Mouse (Mus musculus) erythroblast, embryonic 14.5 days (primary cell): Measurements from ENCODE around the gene Tmem88. TPM values are rescaled to one million over a fixed set of nuclear protein-coding genes. Genes with fewer than 3 reads are reported as not detected.

ENCODE experiments used
- H3K27me3 ChIP-seq: 2 replicates; pipeline ENCODE4 v1.6.1; 2012; ENCODE audit warnings: inconsistent platforms; ENCODE audit not compliant: control insufficient read depth
- H3K36me3 ChIP-seq: 2 replicates; pipeline ENCODE4 v1.6.1; 2012; ENCODE audit warnings: mild to moderate bottlenecking, inconsistent platforms; ENCODE audit not compliant: control insufficient read depth
- H3K4me1 ChIP-seq: 2 replicates; pipeline ENCODE4 v1.6.1; 2012; ENCODE audit warnings: inconsistent platforms; ENCODE audit not compliant: control insufficient read depth
- H3K4me3 ChIP-seq: replicated peaks from 2 replicates; pipeline ENCODE3; 2012; ENCODE audit warnings: moderate library complexity, mild to moderate bottlenecking, inconsistent platforms
- H3K9me3 ChIP-seq: 2 replicates; pipeline ENCODE4 v1.6.1; 2012; ENCODE audit warnings: low read length, inconsistent platforms, mixed read lengths; ENCODE audit not compliant: control insufficient read depth
- GATA1 ChIP-seq: IDR thresholded peaks from 2 replicates; pipeline ENCODE4 v1.6.1; 2012; ENCODE audit warnings: low read length, inconsistent platforms, mixed read lengths
- TAL1 ChIP-seq: IDR thresholded peaks from 3 replicates; pipeline ENCODE4 v1.6.1; 2012; ENCODE audit warnings: low read length, inconsistent platforms, mixed read lengths
- polyA plus RNA-seq: library from polyadenylated mRNA; stranded (reverse); fragments of >175 nt; gene quantifications from 2 replicates; pipeline ENCODE4 v1.2.3, GENCODE M21; 2012

The Tmem88 gene
- polyA plus RNA-seq, 1 experiment, result 0.08 TPM

DNA sequence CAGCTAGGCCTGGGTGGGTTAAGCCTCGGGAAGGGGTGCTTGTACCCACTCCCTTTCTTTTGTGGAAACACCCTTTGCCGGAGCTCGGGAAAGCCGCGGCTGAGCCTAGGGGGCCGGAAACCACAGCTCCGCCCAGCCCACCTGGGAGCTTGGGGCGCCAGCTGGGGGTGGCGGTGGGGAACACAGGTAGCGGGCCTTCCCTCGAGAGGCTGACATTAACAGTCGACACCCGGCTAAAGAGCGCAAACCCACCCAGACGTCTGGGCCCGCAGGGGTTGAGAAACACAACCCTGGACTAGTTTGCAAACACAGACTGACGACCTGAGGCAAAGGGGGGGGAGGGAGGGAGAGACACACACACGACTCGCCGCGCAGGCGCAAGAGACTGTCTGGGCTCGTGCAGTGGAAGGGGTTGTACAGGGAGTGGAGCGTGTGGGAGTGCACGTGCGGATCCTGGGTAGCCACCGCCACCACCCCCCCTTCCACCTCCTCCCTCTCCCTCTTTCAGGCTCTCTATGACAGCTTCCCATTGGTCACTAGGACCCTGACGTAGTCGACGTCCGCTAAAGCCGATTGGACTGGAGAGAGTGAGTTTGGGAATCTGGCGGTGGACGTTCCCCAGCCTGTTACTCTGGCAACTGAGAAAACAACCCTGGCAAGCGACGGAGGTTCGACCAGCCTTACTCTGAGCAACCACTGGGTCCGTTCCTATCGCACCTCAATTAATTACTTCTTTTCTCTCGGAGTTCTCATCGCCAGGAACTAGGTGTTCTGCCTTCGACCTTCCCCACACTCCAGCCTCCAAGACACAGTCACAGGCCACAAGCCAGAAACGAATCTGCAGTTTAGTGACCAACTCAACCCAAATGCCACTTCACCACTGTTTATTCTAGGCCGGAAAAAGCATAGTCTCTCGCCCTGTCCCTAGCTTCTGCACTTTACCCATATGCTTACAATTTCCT is 20.7 kb upstream of the Tmem88 start:
- TF ChIP-seq GATA1, result no peak
- TF ChIP-seq TAL1, result no peak
- Histone ChIP-seq H3K4me1 (peaks cover 65% of the 10 kb centered on the region), H3K27me3 (peaks cover 72% of the 10 kb centered on the region), H3K36me3 (no peaks in the 10 kb centered on the region), H3K9me3 (no peaks in the 10 kb centered on the region), H3K4me3 (peak overlapping the region; percentile 59)

DNA sequence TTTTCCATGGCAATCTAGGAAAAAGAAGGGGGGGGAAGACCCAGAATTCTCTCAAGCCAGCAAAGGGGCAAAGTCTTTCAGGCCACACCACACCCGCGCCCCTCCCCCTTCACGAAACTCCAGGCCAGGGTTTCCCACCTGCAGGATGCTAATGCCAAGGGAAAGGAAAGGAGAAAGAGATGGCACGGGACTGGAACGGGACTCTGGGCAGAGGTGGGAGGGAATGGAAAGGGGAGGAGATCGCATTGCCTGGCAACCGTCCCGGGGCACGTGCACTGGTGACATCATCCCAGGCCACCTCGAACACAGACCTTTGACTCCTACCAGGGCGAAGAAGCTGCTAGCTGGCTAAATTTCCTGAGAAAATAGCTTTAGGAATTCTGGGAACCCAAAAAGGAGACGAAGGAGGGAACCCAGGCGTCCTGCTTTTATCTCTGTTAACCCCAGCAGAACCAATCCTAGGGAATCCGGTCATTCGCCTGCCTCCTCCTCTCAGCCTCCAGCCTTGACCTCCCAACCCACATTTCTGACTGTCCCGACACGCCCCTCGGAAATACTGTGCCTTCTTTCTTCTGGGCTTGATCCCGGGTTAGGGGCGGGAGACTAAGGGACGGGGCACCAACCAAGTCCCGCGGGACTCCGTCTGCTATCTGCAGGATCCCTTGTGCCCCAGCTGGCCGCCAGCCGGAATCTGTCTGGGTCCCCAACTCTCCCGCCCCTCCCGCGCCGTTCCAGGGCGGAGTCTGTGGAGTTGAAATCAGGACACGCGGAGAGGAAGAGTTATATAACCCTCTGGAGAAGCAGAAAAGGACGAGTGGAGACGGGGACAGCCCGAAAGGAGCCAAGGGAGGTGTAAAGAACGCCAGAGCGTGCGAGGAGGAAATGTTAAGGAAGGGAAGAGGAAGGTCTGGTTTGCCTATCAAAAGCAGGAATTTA is 19.7 kb upstream of the Tmem88 start:
- Histone ChIP-seq H3K36me3 (no peaks in the 10 kb centered on the region; the same call in 1 of the 2 replicates), H3K27me3 (peaks cover 69% of the 10 kb centered on the region), H3K9me3 (no peaks in the 10 kb centered on the region), H3K4me1 (peaks cover 75% of the 10 kb centered on the region), H3K4me3 (peak overlapping the region; percentile 59)
- TF ChIP-seq TAL1 (no peak), GATA1 (no peak)

DNA sequence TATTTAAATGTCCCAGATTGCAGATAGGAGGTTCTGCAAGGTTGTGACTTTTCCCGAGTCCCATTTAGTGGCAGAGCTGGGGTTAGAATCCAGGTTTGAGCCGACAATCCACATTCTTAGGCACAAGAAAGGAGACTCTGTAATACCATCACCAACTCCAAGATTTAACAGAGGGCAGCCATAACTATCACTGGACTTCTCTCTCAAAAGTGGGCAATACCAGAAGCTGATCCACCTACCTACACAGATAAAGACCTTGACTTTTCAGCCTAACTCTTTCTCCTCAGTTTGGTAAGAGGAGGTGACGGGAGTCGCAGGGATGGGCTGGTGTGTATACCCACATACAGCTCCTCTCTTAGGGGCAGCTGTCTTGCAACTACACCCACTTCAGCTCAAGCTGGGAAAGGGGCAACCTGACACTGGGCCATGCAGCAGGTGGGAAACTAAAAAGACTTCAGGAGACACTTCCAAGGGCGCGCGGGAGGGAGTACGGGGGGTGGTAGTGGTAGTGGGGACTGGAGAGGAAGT is 19.0 kb upstream of the Tmem88 start:
- H3K4me1 ChIP-seq, result peaks cover 81% of the 10 kb centered on the region

DNA sequence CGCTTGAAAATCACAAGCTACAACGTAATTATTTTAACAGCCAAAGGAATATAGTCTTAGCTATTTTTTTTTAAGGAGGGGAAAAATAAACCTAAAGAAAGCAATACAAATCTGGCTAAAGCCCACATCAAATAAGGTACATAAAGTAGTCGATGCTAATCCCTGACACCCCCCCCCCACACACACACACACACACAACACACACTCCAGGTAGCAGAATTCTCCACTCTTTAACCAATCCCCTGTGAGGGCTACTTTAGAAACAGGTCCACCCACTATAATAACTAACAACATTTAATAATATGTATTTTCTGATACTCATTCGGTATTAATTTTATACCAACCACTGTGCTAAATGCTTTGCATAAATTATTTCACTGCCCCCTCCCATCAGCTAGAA is 18.5 kb upstream of the Tmem88 start:
- Histone ChIP-seq H3K27me3 (peaks cover 57% of the 10 kb centered on the region), H3K9me3 (no peaks in the 10 kb centered on the region), H3K4me1 (peaks cover 84% of the 10 kb centered on the region), H3K36me3 (no peaks in the 10 kb centered on the region; the same call in 1 of the 2 replicates), H3K4me3 (peak overlapping the region; percentile 24)
- TF ChIP-seq GATA1 (no peak), TAL1 (no peak)

More for the DNA sequence above, 19.0 kb upstream of the Tmem88 start:
- Histone ChIP-seq H3K36me3 (no peaks in the 10 kb centered on the region; the same call in 1 of the 2 replicates), H3K27me3 (peaks cover 62% of the 10 kb centered on the region), H3K4me3 (peak overlapping the region; percentile 7), H3K9me3 (no peaks in the 10 kb centered on the region)
- TF ChIP-seq GATA1, result no peak
- no peak for TF ChIP-seq TAL1

DNA sequence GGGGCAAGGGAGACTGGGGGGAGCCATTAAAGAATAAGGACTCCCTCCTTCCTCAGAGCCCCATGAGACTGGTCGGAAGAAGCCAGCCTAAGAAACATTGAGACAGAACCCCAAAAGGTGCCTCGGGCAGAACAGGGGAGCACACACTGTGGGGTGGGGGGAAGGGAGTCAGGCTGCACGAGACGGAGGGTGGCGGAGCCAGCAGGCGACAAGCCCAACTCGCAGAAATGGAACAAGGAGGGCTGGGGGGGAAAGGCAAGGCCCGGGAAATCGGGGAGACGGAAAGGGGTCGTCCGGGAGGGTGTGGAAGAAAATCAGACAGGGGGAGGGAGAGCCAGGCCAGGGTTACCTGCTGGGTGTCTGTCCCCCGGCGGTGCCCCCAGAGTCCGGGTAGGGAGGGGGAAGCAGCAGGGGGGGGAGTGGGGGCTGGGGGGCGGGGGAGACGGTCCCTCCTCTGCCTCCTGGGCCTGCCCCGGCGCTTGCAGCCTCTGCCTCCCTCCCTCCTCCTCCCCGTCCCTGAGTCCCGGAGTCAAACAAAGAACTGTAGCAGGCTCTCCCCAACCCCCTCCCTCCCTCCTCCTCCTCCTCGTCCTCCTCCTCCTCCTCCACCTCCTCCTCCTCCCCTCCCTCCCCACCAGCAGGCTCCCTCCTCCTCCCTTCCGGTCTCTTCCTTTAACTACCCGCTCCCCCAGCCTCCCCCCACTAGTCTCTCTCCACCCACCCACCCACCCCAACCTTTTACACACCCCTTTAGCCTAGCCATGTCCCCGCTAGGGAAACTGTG is 17.8 kb upstream of the Tmem88 start:
- no peak for TF ChIP-seq GATA1
- no peak for TF ChIP-seq TAL1
- Histone ChIP-seq H3K27me3 (peaks cover 51% of the 10 kb centered on the region), H3K36me3 (no peaks in the 10 kb centered on the region; the same call in 1 of the 2 replicates), H3K4me1 (peaks cover 84% of the 10 kb centered on the region), H3K9me3 (no peaks in the 10 kb centered on the region), H3K4me3 (peak overlapping the region; percentile 55)

DNA sequence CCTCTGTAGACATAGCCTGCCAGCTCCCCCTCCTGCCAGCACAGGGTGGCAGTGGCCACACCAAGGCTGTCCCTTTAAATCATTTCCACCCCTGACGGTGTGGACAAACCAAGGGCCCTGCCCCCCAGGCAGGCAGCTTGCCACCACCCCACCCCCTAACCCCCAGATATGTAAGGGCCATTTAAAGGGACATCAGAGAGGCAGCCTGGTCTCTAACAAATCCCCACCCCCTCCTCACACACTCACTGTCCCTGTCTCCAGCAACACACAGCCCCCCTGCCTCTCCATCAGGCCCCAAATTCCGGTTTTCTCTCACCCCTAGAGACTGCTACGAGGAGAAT is 17.3 kb upstream of the Tmem88 start:
- TF ChIP-seq TAL1 (no peak), GATA1 (no peak)
- Histone ChIP-seq H3K27me3 (peaks cover 45% of the 10 kb centered on the region), H3K4me3 (peak overlapping the region; percentile 55), H3K4me1 (peaks cover 84% of the 10 kb centered on the region), H3K36me3 (no peaks in the 10 kb centered on the region; the same call in 1 of the 2 replicates), H3K9me3 (no peaks in the 10 kb centered on the region)

DNA sequence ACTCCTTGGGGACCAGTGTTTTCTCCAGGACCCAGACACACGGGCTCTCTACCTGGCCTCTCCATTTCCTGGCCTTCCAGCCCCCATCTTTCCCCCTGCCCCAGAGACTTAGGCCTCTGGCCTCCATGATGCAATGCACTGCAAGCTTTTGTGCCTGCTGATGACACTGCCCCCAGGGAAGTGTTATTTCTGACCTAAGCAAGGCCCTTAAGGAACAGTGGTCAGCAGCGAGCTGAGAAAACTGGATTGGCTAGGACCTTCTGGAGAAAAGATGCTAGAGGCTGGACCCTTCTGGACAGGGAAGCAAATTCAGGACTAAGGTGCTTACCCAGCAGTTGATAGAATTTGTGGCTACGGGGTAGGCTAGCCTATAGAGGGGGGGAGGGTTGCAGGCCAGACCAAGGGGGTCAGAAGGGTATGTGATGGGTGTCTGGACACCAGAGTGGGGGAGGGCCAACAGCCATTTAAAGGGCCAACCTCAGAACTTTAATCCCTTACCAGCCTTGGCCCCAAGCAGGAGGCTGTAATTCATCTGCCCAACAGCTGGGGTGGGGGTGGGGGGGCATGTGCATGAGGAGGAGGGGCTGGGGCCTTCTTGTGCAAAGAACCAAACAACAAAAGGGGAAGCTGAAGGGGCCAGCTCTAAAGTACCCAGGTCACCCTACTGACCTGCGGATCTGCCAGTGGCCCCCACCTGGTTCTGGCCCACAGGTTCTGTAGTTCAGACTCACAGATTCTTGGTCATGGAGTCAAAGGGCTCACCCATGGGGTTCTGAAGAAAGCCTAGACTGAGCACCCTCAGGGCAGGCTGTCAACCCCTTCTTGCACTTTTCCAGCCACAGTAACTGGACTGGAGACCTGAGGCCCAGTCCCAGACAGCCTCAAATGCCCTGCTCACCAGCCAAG is 16.6 kb upstream of the Tmem88 start:
- Histone ChIP-seq H3K27me3 (peaks cover 40% of the 10 kb centered on the region), H3K9me3 (no peaks in the 10 kb centered on the region), H3K36me3 (no peaks in the 10 kb centered on the region; the same call in 1 of the 2 replicates), H3K4me1 (peaks cover 84% of the 10 kb centered on the region), H3K4me3 (peak overlapping the region; percentile 3)
- TF ChIP-seq TAL1, result no peak
- TF ChIP-seq GATA1, result no peak
